ENCODE assay signal across 8 mouse cellular contexts in the genomic region with DNA sequence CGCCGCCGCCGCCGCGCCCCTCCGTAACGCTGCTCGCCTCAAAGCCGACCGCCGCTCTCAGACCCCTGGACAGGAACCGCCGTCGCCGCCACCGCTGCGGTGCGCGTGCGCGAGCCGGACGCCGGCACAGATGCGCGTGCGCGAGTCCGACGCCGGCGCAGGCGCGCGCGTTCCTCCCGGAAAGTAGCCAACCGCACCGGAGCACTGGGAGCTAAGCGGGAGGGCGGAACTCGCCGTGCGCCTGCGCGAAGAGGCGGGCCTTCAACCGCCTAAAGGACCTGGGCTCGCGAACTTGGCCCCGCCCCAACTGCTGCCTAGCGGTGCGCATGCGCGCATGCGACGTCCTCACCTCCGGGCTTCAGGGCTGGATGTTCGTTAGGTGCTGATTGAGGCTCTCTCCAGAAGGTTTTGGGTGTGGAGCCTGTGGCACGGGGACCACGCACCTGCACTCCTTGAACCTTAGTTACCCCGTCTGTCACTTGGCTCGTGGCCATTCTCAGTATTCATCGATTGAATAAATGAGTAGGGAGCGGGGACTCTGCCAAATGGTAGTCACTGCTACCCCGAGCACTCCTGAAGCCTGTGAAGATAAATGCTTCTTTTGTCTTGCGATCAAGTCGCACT. TPM values are rescaled to one million over a fixed set of nuclear protein-coding genes. Genes with fewer than 3 reads are reported as not detected.
A peak's percentile ranks its signal among the peaks of the same experiment; 100 is the strongest.
DNase-seq lines count a peak whose midpoint lies in the region; ATAC-seq and TF ChIP-seq lines count a peak whose summit lies in the region.

TSS of gene Upf1 (minus strand) at position 85 of the 624 bp plus-strand sequence.

- DNase-seq in CD8-positive naive resting alpha-beta T cell, adult 2 months (ENCODE audit: low read depth in 2 of 2, low spot score in 2 of 2), result peak; percentile 98
- peak; percentile 99 for DNase-seq in c-Kit-positive CD71-negative TER-119-negative erythroid progenitor cells, embryonic 14.5 days (ENCODE audit: low read depth)
- peak; percentile 98 for DNase-seq in forebrain, embryonic 10.5 days (ENCODE audit: extremely low spot score, low spot score)
- peak; percentile 98 to 100 for DNase-seq in kidney, postnatal 25 days
- peak; percentile 97 to 99 (median 98) for DNase-seq in liver, embryonic 14.5 days (ENCODE audit: low read depth in 3 of 3, low spot score in 3 of 3)
- peak; percentile 100 for DNase-seq in neural tube, embryonic 11.5 days (ENCODE audit: low spot score)
- peak; percentile 100 for DNase-seq in stomach, postnatal 0 days (ENCODE audit: low spot score)

- no peaks in the 10 kb centered on the region for H3K27me3 ChIP-seq in forebrain, embryonic 10.5 days (ENCODE audit: poor library complexity, severe bottlenecking)
- no peaks in the 10 kb centered on the region for H3K27me3 ChIP-seq in heart, embryonic 15.5 days
- no peaks in the 10 kb centered on the region for H3K27me3 ChIP-seq in liver, embryonic 14.5 days (ENCODE audit: control insufficient read depth, insufficient read depth, low read length)
- no peaks in the 10 kb centered on the region for H3K27me3 ChIP-seq in neural tube, embryonic 11.5 days (ENCODE audit: control insufficient read depth, insufficient read depth, low read length)
- no peaks in the 10 kb centered on the region for H3K27me3 ChIP-seq in stomach, postnatal 0 days (ENCODE audit: control insufficient read depth, insufficient read depth, low read length)

- H3K9ac ChIP-seq in heart, embryonic 15.5 days, result peak within 1 kb of the TSS; percentile 93
- peak within 1 kb of the TSS; percentile 99 for H3K9ac ChIP-seq in liver, embryonic 14.5 days (replicated peaks)
- H3K9ac ChIP-seq in neural tube, embryonic 11.5 days (ENCODE audit: low read length), result peak within 1 kb of the TSS; percentile 94
- H3K9ac ChIP-seq in stomach, postnatal 0 days (ENCODE audit: low read length), result peak within 1 kb of the TSS; percentile 97

- peak within 1 kb of the TSS; percentile 97 for H3K4me3 ChIP-seq in forebrain, embryonic 10.5 days
- H3K4me3 ChIP-seq in heart, embryonic 15.5 days, result peak within 1 kb of the TSS; percentile 87
- H3K4me3 ChIP-seq in liver, embryonic 14.5 days (ENCODE audit: insufficient read depth in 1 of 2, low read depth in 2 of 2, low read length in 2 of 2), result peak within 1 kb of the TSS; percentile 82 to 98
- peak within 1 kb of the TSS; percentile 93 for H3K4me3 ChIP-seq in neural tube, embryonic 11.5 days (ENCODE audit: low read depth, low read length)
- peak within 1 kb of the TSS; percentile 94 for H3K4me3 ChIP-seq in stomach, postnatal 0 days (ENCODE audit: low read depth, low read length)

- ATAC-seq in heart, embryonic 15.5 days (replicated peaks; ENCODE audit: insufficient number of reproducible peaks, insufficient read depth, low FRiP score, low read depth), result peak; percentile 92
- ATAC-seq in liver, embryonic 14.5 days (ENCODE audit: insufficient read depth), result peak; percentile 85
- peak; percentile 82 for ATAC-seq in neural tube, embryonic 11.5 days (ENCODE audit: insufficient read depth, low FRiP score, low TSS enrichment)
- ATAC-seq in stomach, postnatal 0 days (ENCODE audit: low FRiP score, low TSS enrichment), result peak; percentile 89

- peaks cover 56% of the 10 kb centered on the region for H3K4me1 ChIP-seq in forebrain, embryonic 10.5 days
- H3K4me1 ChIP-seq in heart, embryonic 15.5 days (replicated peaks), result peaks cover 46% of the 10 kb centered on the region
- peaks cover 66 to 70% of the 10 kb centered on the region in 2 experiments for H3K4me1 ChIP-seq in liver, embryonic 14.5 days (replicated peaks; ENCODE audit: control insufficient read depth in 2 of 2, insufficient read depth in 2 of 2, low read length in 1 of 2)
- H3K4me1 ChIP-seq in neural tube, embryonic 11.5 days (ENCODE audit: control insufficient read depth, insufficient read depth, low read length), result peaks cover 20% of the 10 kb centered on the region
- peaks cover 11% of the 10 kb centered on the region; the same call in 1 of the 2 replicates for H3K4me1 ChIP-seq in stomach, postnatal 0 days (replicated peaks; ENCODE audit: control insufficient read depth, insufficient read depth)

- no peak for TF ChIP-seq CTCF in liver, embryonic 14.5 days (IDR thresholded peaks at IDR 0.05; ENCODE audit: low read depth)
- no peak for TF ChIP-seq CTCF in stomach, postnatal 0 days (IDR thresholded peaks at IDR 0.05; ENCODE audit: low read depth)

- H3K4me2 ChIP-seq in heart, embryonic 15.5 days, result peak within 1 kb of the TSS; percentile 75
- H3K4me2 ChIP-seq in liver, embryonic 14.5 days (ENCODE audit: low read depth), result peak within 1 kb of the TSS; percentile 96
- peak within 1 kb of the TSS; percentile 95 for H3K4me2 ChIP-seq in neural tube, embryonic 11.5 days (ENCODE audit: low read depth)
- peak within 1 kb of the TSS; percentile 94 for H3K4me2 ChIP-seq in stomach, postnatal 0 days (replicated peaks; ENCODE audit: low read depth)

- H3K9me3 ChIP-seq in forebrain, embryonic 10.5 days, result no peaks in the 10 kb centered on the region
- no peaks in the 10 kb centered on the region for H3K9me3 ChIP-seq in heart, embryonic 15.5 days (replicated peaks)
- no peaks in the 10 kb centered on the region for H3K9me3 ChIP-seq in liver, embryonic 14.5 days (ENCODE audit: control insufficient read depth, low read length)
- no peaks in the 10 kb centered on the region for H3K9me3 ChIP-seq in neural tube, embryonic 11.5 days (ENCODE audit: control insufficient read depth, low read length)
- no peaks in the 10 kb centered on the region for H3K9me3 ChIP-seq in stomach, postnatal 0 days (ENCODE audit: control insufficient read depth, low read length)

- under 1% methylated on average over 68 of the region's 69 CpGs for WGBS in forebrain, embryonic 10.5 days
- under 1% methylated on average over 63 of the region's 69 CpGs for WGBS in heart, embryonic 15.5 days
- under 1% methylated on average over 69 of the region's 69 CpGs for WGBS in liver, embryonic 14.5 days (ENCODE audit: insufficient replicate concordance)
- under 1% methylated on average over 62 of the region's 69 CpGs for WGBS in neural tube, embryonic 11.5 days
- under 1% methylated on average over 48 of the region's 69 CpGs for WGBS in stomach, postnatal 0 days

- H3K36me3 ChIP-seq in forebrain, embryonic 10.5 days (replicated peaks), result peaks cover 30% of the 10 kb centered on the region
- no peaks in the 10 kb centered on the region for H3K36me3 ChIP-seq in heart, embryonic 15.5 days
- peaks cover 24% of the 10 kb centered on the region for H3K36me3 ChIP-seq in liver, embryonic 14.5 days (replicated peaks; ENCODE audit: control insufficient read depth, insufficient read depth, low read depth)
- H3K36me3 ChIP-seq in neural tube, embryonic 11.5 days (ENCODE audit: control insufficient read depth, insufficient read depth, low read length), result no peaks in the 10 kb centered on the region
- peaks cover 6% of the 10 kb centered on the region; the same call in 1 of the 2 replicates for H3K36me3 ChIP-seq in stomach, postnatal 0 days (ENCODE audit: control insufficient read depth, insufficient read depth, low read length)

- no peak for TF ChIP-seq EP300 in liver, embryonic 14.5 days (IDR thresholded peaks at IDR 0.05; ENCODE audit: low read depth)
- no peak for TF ChIP-seq EP300 in stomach, postnatal 0 days (optimal IDR thresholded peaks at IDR 0.05)

- H3K27ac ChIP-seq in forebrain, embryonic 10.5 days, result peak within 1 kb of the TSS; percentile 96
- peak within 1 kb of the TSS; percentile 84 for H3K27ac ChIP-seq in heart, embryonic 15.5 days
- H3K27ac ChIP-seq in liver, embryonic 14.5 days, result peak within 1 kb of the TSS; percentile 93
- peak within 1 kb of the TSS; percentile 80 for H3K27ac ChIP-seq in neural tube, embryonic 11.5 days (ENCODE audit: low read depth, low read length)
- peak within 1 kb of the TSS; percentile 92 for H3K27ac ChIP-seq in stomach, postnatal 0 days (replicated peaks)

RNA-seq across cellular contexts. Expression of gene Upf1, which starts in this region (rescaled TPM):
- polyA plus RNA-seq in forebrain, embryonic 10.5 days (2016; fragmentation: Nextera tagmentation; extraction: Ambion mirVana), result 14.5 and 16.3 TPM in 2 replicates
- polyA plus RNA-seq in heart, embryonic 15.5 days (2015; fragmentation: Nextera tagmentation; extraction: Ambion mirVana), result 10.5 and 13.4 TPM in 2 replicates
- polyA plus RNA-seq in liver, embryonic 14.5 days (2012; rRNA removed), result 12.3 and 14.1 TPM in 2 replicates
- polyA plus RNA-seq in liver, embryonic 14.5 days (2014; fragmentation: Nextera tagmentation; extraction: Ambion mirVana), result 9.3 and 11.6 TPM in 2 replicates
- 24.0 and 24.1 TPM in 2 replicates for polyA plus RNA-seq in neural tube, embryonic 11.5 days (2014; fragmentation: Nextera tagmentation; extraction: Ambion mirVana)
- 9.5 and 9.6 TPM in 2 replicates for polyA plus RNA-seq in stomach, postnatal 0 days (2015; fragmentation: Nextera tagmentation; extraction: Ambion mirVana)

Comparison
In these comparisons a context has a peak if more than half of its experiments do, and no peak if none do; other contexts are left out.
1. Peak in every context shown above with its lines: DNase-seq, ATAC-seq, H3K4me3 ChIP-seq and H3K27ac ChIP-seq.